Mouse (Mus musculus) G1E (cell line): ENCODE results near the gene Ifitm10.

ENCODE experiments used
- CTCF ChIP-seq: IDR thresholded peaks from 2 replicates; pipeline ENCODE4 v1.5.1; 2012; ENCODE audit warnings: low read depth, low read length, inconsistent platforms, mixed read lengths
- GATA1 ChIP-seq: IDR thresholded peaks from 2 replicates; pipeline ENCODE4 v1.6.1; 2012; ENCODE audit warnings: borderline replicate concordance, low read length, inconsistent platforms, mixed read lengths
- GATA2 ChIP-seq: IDR thresholded peaks from 2 replicates; pipeline ENCODE4 v1.6.1; 2012; ENCODE audit warnings: low read depth, low read length, inconsistent platforms, borderline replicate concordance
- POLR2AphosphoS5 ChIP-seq: IDR thresholded peaks from 2 replicates; pipeline ENCODE4 v1.6.1; 2012; ENCODE audit warnings: low read depth, low read length, inconsistent platforms; ENCODE audit not compliant: insufficient replicate concordance

DNA sequence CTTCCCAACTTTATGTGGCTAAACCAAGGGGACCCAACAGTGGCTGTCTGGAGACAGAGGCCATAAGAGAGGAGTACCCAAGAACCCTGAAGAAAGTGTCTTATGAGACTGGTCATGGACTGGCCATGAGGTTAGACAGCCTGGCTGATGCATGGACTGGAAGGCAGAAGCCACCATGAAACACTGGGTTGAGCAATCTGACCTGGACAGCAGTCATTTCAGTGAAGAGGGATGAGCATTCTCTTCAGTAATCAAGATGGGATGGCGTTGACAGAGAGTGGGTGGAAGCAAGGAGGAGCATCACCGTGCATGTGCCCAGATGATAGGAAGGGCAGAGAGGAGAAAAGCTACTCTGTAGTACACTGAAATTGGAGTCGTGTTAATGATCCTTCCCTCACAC, 17.6 kb upstream of the Ifitm10 start:
- no peak for TF ChIP-seq CTCF
- no peak for TF ChIP-seq GATA1
- no peak for TF ChIP-seq GATA2
- TF ChIP-seq POLR2AphosphoS5: no peak
